Mouse (Mus musculus): ENCODE measurements at regions not wholly inside any gene's neighbourhood (a gene's known extent, or its start where the extent isn't known, plus 50 kb on each side); places are given as distances from the start of the nearest gene placed in this dataset.

DNA sequence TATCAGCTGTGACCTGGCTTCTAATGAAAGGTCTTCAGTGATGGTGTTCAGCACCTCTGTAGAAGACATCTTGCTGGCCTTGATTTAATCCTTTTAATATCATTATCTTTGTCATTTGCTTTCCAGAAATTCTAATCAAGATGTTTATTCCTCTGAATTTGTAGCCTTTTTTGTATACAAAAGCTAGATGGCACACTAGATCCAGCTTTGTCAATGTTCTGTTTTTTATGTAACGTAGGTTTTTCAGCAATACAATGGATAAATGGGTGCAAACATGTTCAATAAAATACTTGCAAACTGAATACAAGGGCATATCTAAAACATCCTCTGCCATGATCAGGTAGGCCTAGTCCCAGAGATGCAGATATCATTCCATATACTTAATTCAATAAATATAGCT, 165.0 kb downstream of the D1Ertd622e start:
- WGBS, result 70% methylated on average over 1 of the region's 1 CpGs
- H3K4me2 ChIP-seq (ENCODE audit: low read length), result no peak overlapping the region
- no peaks in the 10 kb centered on the region for H3K36me3 ChIP-seq (ENCODE audit: insufficient read depth, low read length)
- TF ChIP-seq CTCF (IDR thresholded peaks at IDR 0.05; ENCODE audit: low read depth), result peak; percentile 34; the same call in 1 of the 2 replicates
- H3K27me3 ChIP-seq (ENCODE audit: insufficient read depth, low read length), result no peaks in the 10 kb centered on the region
- H3K9ac ChIP-seq (ENCODE audit: low read depth, low read length), result no peak overlapping the region
- H3K9me3 ChIP-seq (replicated peaks; ENCODE audit: low read length), result no peaks in the 10 kb centered on the region
- DNase-seq (ENCODE audit: low spot score) (no peak), ATAC-seq (replicated peaks; ENCODE audit: low FRiP score, low read depth) (no peak)
- no peak overlapping the region for H3K27ac ChIP-seq
- no peaks in the 10 kb centered on the region for H3K4me1 ChIP-seq (replicated peaks; ENCODE audit: insufficient read depth, low read length)
- H3K4me3 ChIP-seq (replicated peaks; ENCODE audit: low read depth, low read length), result no peak overlapping the region

DNA sequence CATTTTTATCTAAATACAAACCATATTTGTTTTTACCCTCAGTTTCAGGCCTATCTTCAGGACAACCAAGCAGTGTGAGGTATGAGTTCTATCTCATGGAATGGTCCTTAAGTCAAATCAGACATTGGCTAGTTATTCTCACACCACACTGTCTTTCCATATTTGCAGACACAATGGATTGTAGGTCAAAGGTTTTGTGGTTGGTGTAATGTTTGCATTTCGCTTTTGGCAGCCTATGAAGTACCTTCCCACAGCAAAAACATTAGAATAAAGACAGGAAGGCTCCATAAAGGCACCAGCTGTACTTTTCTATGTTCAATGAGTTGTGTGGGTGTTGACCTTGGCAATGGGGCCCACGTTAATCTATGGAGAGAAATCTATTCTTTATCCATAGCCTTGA, 182.0 kb downstream of the D1Ertd622e start:
- TF ChIP-seq CTCF (IDR thresholded peaks at IDR 0.05; ENCODE audit: low read depth), result no peak
- Histone ChIP-seq H3K36me3 (ENCODE audit: insufficient read depth, low read length) (no peaks in the 10 kb centered on the region), H3K27me3 (ENCODE audit: insufficient read depth, low read length) (no peaks in the 10 kb centered on the region), H3K9me3 (replicated peaks; ENCODE audit: low read length) (no peaks in the 10 kb centered on the region), H3K27ac (no peak overlapping the region), H3K4me2 (ENCODE audit: low read length) (no peak overlapping the region), H3K4me1 (replicated peaks; ENCODE audit: insufficient read depth, low read length) (no peaks in the 10 kb centered on the region), H3K4me3 (replicated peaks; ENCODE audit: low read depth, low read length) (no peak overlapping the region), H3K9ac (ENCODE audit: low read depth, low read length) (no peak overlapping the region)
- no peak for DNase-seq (ENCODE audit: low spot score)
- WGBS, result 61% methylated on average over 2 of the region's 2 CpGs
- no peak for ATAC-seq (replicated peaks; ENCODE audit: low FRiP score, low read depth)

Data from kidney, postnatal 0 days (tissue).